Mouse (Mus musculus) C2C12 (cell line): Measurements from ENCODE around the gene Trim38. TPM values are rescaled to one million over a fixed set of nuclear protein-coding genes. Genes with fewer than 3 reads are reported as not detected.

Source experiments
- H3K27me3 ChIP-seq: one replicate; pipeline ENCODE4 v1.6.1; 2011; ENCODE audit not compliant: control insufficient read depth, insufficient read depth, insufficient read length
- H3K36me3 ChIP-seq: one replicate; pipeline ENCODE4 v1.6.1; 2011; ENCODE audit not compliant: control insufficient read depth, insufficient read depth
- H3K4me3 ChIP-seq: one replicate; pipeline ENCODE4 v1.5.1; 2011; ENCODE audit warnings: mild to moderate bottlenecking, control low read depth; ENCODE audit not compliant: poor library complexity, insufficient read depth, severe bottlenecking
- H3K79me2 ChIP-seq: one replicate; pipeline ENCODE4 v1.6.1; 2011; ENCODE audit not compliant: control insufficient read depth, insufficient read depth
- H3K79me3 ChIP-seq: one replicate; pipeline ENCODE4 v1.6.1; 2011; ENCODE audit warnings: low read depth, control low read depth
- H3ac ChIP-seq: one replicate; pipeline ENCODE3; 2011; ENCODE audit warnings: low read depth; ENCODE audit not compliant: control insufficient read depth, insufficient read length
- CEBPB ChIP-seq: IDR thresholded peaks from one replicate; pipeline ENCODE4 v1.6.1; 2011; ENCODE audit warnings: low read depth, mild to moderate bottlenecking, control low read depth, moderate library complexity
- CTCF ChIP-seq: IDR thresholded peaks from one replicate; pipeline ENCODE4 v1.5.1; 2011; ENCODE audit not compliant: control insufficient read depth, insufficient read depth, insufficient read length
- FOSL1 ChIP-seq: IDR thresholded peaks from one replicate; pipeline ENCODE4 v1.8.0; 2011; ENCODE audit warnings: mild to moderate bottlenecking, low read length; ENCODE audit not compliant: poor library complexity, insufficient read depth, severe bottlenecking
- MAX ChIP-seq: IDR thresholded peaks from one replicate; pipeline ENCODE4 v1.6.1; 2011; ENCODE audit warnings: mild to moderate bottlenecking, control low read depth
- MYOD1 ChIP-seq: IDR thresholded peaks from one replicate; pipeline ENCODE4 v1.6.1; 2011; ENCODE audit warnings: low read depth; ENCODE audit not compliant: control insufficient read depth, insufficient read length
- MYOG ChIP-seq: IDR thresholded peaks from one replicate; pipeline ENCODE4 v1.6.1; 2011; ENCODE audit not compliant: control insufficient read depth, insufficient read length; ENCODE audit errors: extremely low read depth
- USF1 ChIP-seq: IDR thresholded peaks from one replicate; pipeline ENCODE4 v1.6.1; 2011; ENCODE audit warnings: low read depth, mild to moderate bottlenecking, control low read depth, moderate library complexity
- polyA plus RNA-seq: library from polyadenylated mRNA; unstranded; fragments of >200 nt; fragmentation: generic; extraction: Trizol; gene quantifications from one replicate; pipeline ENCODE4 v1.2.1, GENCODE M21; 2012; ENCODE audit warnings: missing spikeins

Trim38 gene
- polyA plus RNA-seq, 1 experiment: 0.02 TPM

- no peaks in the 10 kb centered on the region for H3K36me3 ChIP-seq
- H3K27me3 ChIP-seq: no peaks in the 10 kb centered on the region
- no peak overlapping the region for H3K4me3 ChIP-seq
- no peaks in the 10 kb centered on the region for H3K79me2 ChIP-seq
- TF ChIP-seq CTCF: no peak
- TF ChIP-seq FOSL1: no peak
- no peak for TF ChIP-seq MYOG
- TF ChIP-seq MAX: no peak
- TF ChIP-seq CEBPB: no peak
- TF ChIP-seq MYOD1: no peak
- no peak for TF ChIP-seq USF1
- no peaks in the 10 kb centered on the region for H3K79me3 ChIP-seq
- H3ac ChIP-seq: no peak overlapping the region
These were observed 8.6 kb downstream of the Trim38 start for GRCm38 (mm10) chr13:23778339-23778738.

DNA sequence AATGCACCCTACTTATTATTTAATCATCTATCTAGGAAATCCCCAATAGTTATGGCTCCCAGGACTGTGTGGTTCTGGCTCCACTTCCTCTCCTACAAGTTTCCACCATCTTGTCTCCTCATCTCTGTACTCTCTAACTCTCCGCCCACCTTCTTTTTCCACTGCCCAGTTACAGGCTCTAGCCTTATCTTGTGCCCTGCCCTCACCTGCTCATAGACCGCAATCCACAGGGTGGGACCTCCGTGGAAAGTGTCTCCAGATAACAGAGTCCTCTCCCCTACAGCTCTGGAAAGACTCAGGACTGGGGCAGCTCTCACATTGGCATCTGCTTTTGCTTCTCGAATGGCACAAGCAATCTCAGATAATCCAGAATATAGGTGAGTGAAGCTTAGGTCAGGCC lies 9.3 kb downstream of the Trim38 start:
- Histone ChIP-seq H3K79me2 (no peaks in the 10 kb centered on the region), H3K36me3 (no peaks in the 10 kb centered on the region), H3K27me3 (no peaks in the 10 kb centered on the region), H3K79me3 (no peaks in the 10 kb centered on the region), H3K4me3 (no peak overlapping the region), H3ac (no peak overlapping the region)
- TF ChIP-seq USF1 (no peak), FOSL1 (no peak), MAX (no peak), CTCF (no peak), CEBPB (no peak), MYOG (no peak), MYOD1 (no peak)

DNA sequence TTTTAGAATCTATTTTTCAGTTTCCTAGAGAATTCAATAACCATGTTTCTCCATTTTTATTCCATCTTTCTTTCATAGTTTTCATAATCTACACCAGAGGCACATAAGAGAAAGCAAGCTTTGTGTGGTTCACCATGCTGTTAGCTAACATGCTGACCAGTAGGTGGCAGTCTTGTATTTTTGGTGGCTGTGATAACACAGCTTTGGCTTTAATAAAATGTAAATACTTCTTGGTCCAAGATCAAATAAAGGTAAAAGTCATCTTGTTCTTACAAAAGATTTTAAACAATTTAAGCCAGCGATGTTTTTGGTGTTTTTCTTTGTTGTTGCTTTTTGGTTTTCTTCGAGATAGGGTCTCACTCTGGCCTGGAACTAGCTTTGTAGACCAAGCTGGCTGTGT lies 22.8 kb downstream of the Trim38 start:
- H3K79me2 ChIP-seq: no peaks in the 10 kb centered on the region
- no peaks in the 10 kb centered on the region for H3K79me3 ChIP-seq
- no peak overlapping the region for H3K4me3 ChIP-seq
- H3K27me3 ChIP-seq: peaks cover 21% of the 10 kb centered on the region
- no peak for TF ChIP-seq CEBPB
- peak; percentile 42 for TF ChIP-seq CTCF
- TF ChIP-seq MYOD1: no peak
- no peak for TF ChIP-seq MAX
- no peak for TF ChIP-seq MYOG
- no peak for TF ChIP-seq FOSL1
- no peak for TF ChIP-seq USF1
- no peaks in the 10 kb centered on the region for H3K36me3 ChIP-seq
- H3ac ChIP-seq: no peak overlapping the region

DNA sequence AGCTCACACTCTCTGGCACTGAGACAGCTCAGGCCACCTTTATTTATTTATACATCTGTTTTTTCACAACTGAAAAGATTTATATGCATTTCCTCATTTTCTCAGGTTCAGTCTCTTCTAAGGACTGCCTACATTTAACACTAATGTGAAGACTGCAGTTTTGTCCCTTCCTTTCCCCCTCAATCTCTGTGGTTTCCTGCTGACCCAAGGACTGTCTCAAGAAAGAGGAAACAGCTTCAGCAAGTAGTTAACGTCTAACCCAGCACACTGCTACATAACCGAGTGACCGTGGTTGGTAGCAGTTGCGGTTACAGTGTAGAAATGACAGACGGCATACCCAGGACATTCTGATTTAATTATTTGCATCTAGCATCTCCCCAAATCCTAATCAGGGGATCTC lies 29.7 kb downstream of the Trim38 start:
- no peaks in the 10 kb centered on the region for H3K36me3 ChIP-seq
- no peaks in the 10 kb centered on the region for H3K79me2 ChIP-seq
- H3K79me3 ChIP-seq: no peaks in the 10 kb centered on the region
- no peak overlapping the region for H3ac ChIP-seq
- peaks cover under 1% of the 10 kb centered on the region for H3K27me3 ChIP-seq
- H3K4me3 ChIP-seq: no peak overlapping the region
- no peak for TF ChIP-seq MYOG
- TF ChIP-seq CEBPB: no peak
- no peak for TF ChIP-seq MYOD1
- no peak for TF ChIP-seq CTCF
- TF ChIP-seq USF1: no peak
- no peak for TF ChIP-seq FOSL1

DNA sequence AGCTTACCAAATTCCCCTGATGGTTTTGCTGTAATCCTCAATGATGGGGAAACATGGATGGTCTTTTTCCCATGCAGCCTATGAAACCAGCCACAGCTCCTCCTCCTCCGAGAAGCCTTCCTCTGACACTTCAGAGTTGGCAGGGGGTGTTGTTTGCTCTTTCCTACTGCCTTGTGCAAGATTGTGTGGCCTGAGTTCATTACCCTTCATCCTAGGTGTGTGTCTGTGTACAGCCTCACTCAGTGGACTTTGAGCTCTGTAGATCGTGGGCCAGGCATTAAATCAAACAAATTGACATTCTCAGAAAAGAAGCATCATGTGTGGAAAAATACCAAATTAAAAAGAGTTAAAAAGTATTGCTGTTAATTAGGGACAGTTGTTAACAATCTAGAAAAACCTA lies 34.8 kb downstream of the Trim38 start:
- no peaks in the 10 kb centered on the region for H3K36me3 ChIP-seq
- no peak for TF ChIP-seq CTCF
- TF ChIP-seq MYOD1: no peak
- TF ChIP-seq MYOG: no peak
- no peak for TF ChIP-seq FOSL1
- TF ChIP-seq MAX: no peak
- TF ChIP-seq USF1: no peak
- TF ChIP-seq CEBPB: no peak
- no peak overlapping the region for H3ac ChIP-seq
- no peaks in the 10 kb centered on the region for H3K79me2 ChIP-seq
- no peaks in the 10 kb centered on the region for H3K79me3 ChIP-seq
- H3K27me3 ChIP-seq: peaks cover 9% of the 10 kb centered on the region
- H3K4me3 ChIP-seq: no peak overlapping the region
